Mouse (Mus musculus): ENCODE data around the gene Bcl6b.

- peak; percentile 95 for TF ChIP-seq CTCF (IDR thresholded peaks at IDR 0.05)
- no peak for TF ChIP-seq POLR2A (IDR thresholded peaks at IDR 0.05; ENCODE audit: insufficient read depth, low read depth, low read length)
Observed at GRCm38 (mm10) chr11:70201691-70202090, 27.9 kb downstream of the Bcl6b start.

Data from heart, adult 2 months (tissue).